Mouse (Mus musculus) heart, embryonic 11.5 days (tissue): ENCODE data around the gene Baz2a. TPM values are rescaled to one million over a fixed set of nuclear protein-coding genes. Genes with fewer than 3 reads are reported as not detected.
"Not testable (repeated sequence)": the region's sequence is repeated elsewhere in the genome, so short reads cannot be mapped to it uniquely, and the experiment has no call there.

ENCODE experiments used
- ATAC-seq: fragments of 200-750 bp; cut with Nextera tagmentation; replicated peaks from 2 replicates; pipeline ENCODE4 v1.8.0; 2017; ENCODE audit warnings: moderate library complexity; ENCODE audit not compliant: insufficient number of reproducible peaks, low FRiP score, low TSS enrichment
- H3K27ac ChIP-seq: fragments of 300-500 bp; sonication (generic); 2 replicates; pipeline ENCODE4 v1.5.1; 2014; ENCODE audit warnings: mild to moderate bottlenecking, low read depth, low read length
- H3K27me3 ChIP-seq: fragments of 300-500 bp; sonication (generic); 2 replicates; pipeline ENCODE4 v1.6.1; 2014; ENCODE audit warnings: mild to moderate bottlenecking, low read length, mixed read lengths; ENCODE audit not compliant: control insufficient read depth, insufficient read depth
- H3K36me3 ChIP-seq: fragments of 300-500 bp; sonication (generic); 2 replicates; pipeline ENCODE4 v1.6.1; 2014; ENCODE audit warnings: mild to moderate bottlenecking, low read length, moderate library complexity, mixed read lengths; ENCODE audit not compliant: control insufficient read depth, insufficient read depth
- H3K4me1 ChIP-seq: fragments of 300-500 bp; sonication (generic); 2 replicates; pipeline ENCODE4 v1.6.1; 2014; ENCODE audit warnings: low read length; ENCODE audit not compliant: control insufficient read depth, insufficient read depth
- H3K4me2 ChIP-seq: fragments of 300-500 bp; sonication (generic); 2 replicates; pipeline ENCODE4 v1.6.1; 2014; ENCODE audit warnings: mild to moderate bottlenecking, moderate library complexity
- H3K4me3 ChIP-seq: fragments of 300-500 bp; sonication (generic); 2 replicates; pipeline ENCODE4 v1.5.1; 2014; ENCODE audit warnings: low read depth, low read length
- H3K9ac ChIP-seq: fragments of 300-500 bp; sonication (generic); 2 replicates; pipeline ENCODE4 v1.6.1; 2014; ENCODE audit warnings: mild to moderate bottlenecking, low read depth, low read length, moderate library complexity
- H3K9me3 ChIP-seq: fragments of 300-500 bp; sonication (generic); replicated peaks from 2 replicates; pipeline ENCODE4 v1.6.1; 2016; ENCODE audit warnings: low read length; ENCODE audit not compliant: control insufficient read depth
- WGBS: fragments of 180-500 bp; shearing (Covaris S2); extraction: QIAGEN DNeasy Blood & Tissue Kit; methylation state at CpG from one replicate; pipeline ENCODE4 v1.1.7; 2014; ENCODE audit not compliant: insufficient replicate concordance; 5-methylcytosine and 5-hydroxymethylcytosine counted together
- polyA plus RNA-seq: library from polyadenylated mRNA; unstranded; fragments of >200 nt; fragmentation: Nextera tagmentation; extraction: Ambion mirVana; gene quantifications from 2 replicates; pipeline ENCODE4 v1.2.1, GENCODE M21; 2014

Gene Baz2a
- polyA plus RNA-seq, 1 experiment from 2014 or later, result 21.7 TPM

- H3K9me3 ChIP-seq, result no peaks in the 10 kb centered on the region
- no peaks in the 10 kb centered on the region for H3K27me3 ChIP-seq
- H3K9ac ChIP-seq, result no peak overlapping the region
- no peak overlapping the region for H3K27ac ChIP-seq
- 78% methylated on average over 3 of the region's 3 CpGs for WGBS
- H3K4me1 ChIP-seq, result peaks cover 13% of the 10 kb centered on the region; the same call in 1 of the 2 replicates
- H3K4me2 ChIP-seq, result no peak overlapping the region
- ATAC-seq, result no peak
- no peak overlapping the region for H3K4me3 ChIP-seq
- no peaks in the 10 kb centered on the region; the same call in 1 of the 2 replicates for H3K36me3 ChIP-seq
Measured at GRCm38 (mm10) chr10:128153978-128154377, 62.6 kb downstream of the Baz2a start.

GRCm38 (mm10) chr10:128165726-128166125 lies 74.3 kb downstream of the Baz2a start:
- not testable (repeated sequence) for H3K4me1 ChIP-seq, H3K27ac ChIP-seq, H3K9ac ChIP-seq, H3K27me3 ChIP-seq, H3K36me3 ChIP-seq, H3K4me2 ChIP-seq, ATAC-seq, H3K9me3 ChIP-seq, H3K4me3 ChIP-seq
- 72% methylated on average over 2 of the region's 3 CpGs for WGBS

GRCm38 (mm10) chr10:128167091-128167490 lies 75.7 kb downstream of the Baz2a start:
- H3K36me3 ChIP-seq, result 0 out of 2 replicates have a peak, but pooled peaks cover 2% of the 10 kb centered on the region
- H3K9me3 ChIP-seq, result no peaks in the 10 kb centered on the region
- no peak overlapping the region for H3K4me3 ChIP-seq
- no peak overlapping the region for H3K4me2 ChIP-seq
- no peak overlapping the region for H3K9ac ChIP-seq
- no peak overlapping the region for H3K27ac ChIP-seq
- 36% methylated on average over 6 of the region's 6 CpGs for WGBS
- ATAC-seq, result no peak; the same call in 1 of the 2 replicates
- 0 out of 2 replicates have a peak, but pooled peaks cover 3% of the 10 kb centered on the region for H3K4me1 ChIP-seq
- H3K27me3 ChIP-seq, result no peaks in the 10 kb centered on the region

- ATAC-seq, H3K4me3 ChIP-seq, H3K27me3 ChIP-seq, H3K27ac ChIP-seq, H3K9me3 ChIP-seq, H3K4me2 ChIP-seq, H3K36me3 ChIP-seq, H3K9ac ChIP-seq: not testable (repeated sequence)
- H3K4me1 ChIP-seq, result peaks cover 16% of the 10 kb centered on the region
- 92% methylated on average over 10 of the region's 10 CpGs for WGBS
Measured at GRCm38 (mm10) chr10:128171348-128171747, 80.0 kb downstream of the Baz2a start.

GRCm38 (mm10) chr10:128175302-128175701 lies 83.9 kb downstream of the Baz2a start:
- Histone ChIP-seq H3K36me3 (no peaks in the 10 kb centered on the region), H3K4me3 (peak overlapping the region; percentile 69), H3K4me2 (peak overlapping the region; percentile 85), H3K27me3 (no peaks in the 10 kb centered on the region), H3K9ac (peak overlapping the region; percentile 75), H3K4me1 (peaks cover 18% of the 10 kb centered on the region), H3K27ac (peak overlapping the region; percentile 91), H3K9me3 (no peaks in the 10 kb centered on the region)
- WGBS, result 10% methylated on average over 3 of the region's 3 CpGs
- ATAC-seq, result no peak

GRCm38 (mm10) chr10:128175996-128176755 lies 84.8 kb downstream of the Baz2a start:
- peak overlapping the region; percentile 75 for H3K9ac ChIP-seq
- peak overlapping the region; percentile 85 for H3K4me2 ChIP-seq
- peak overlapping the region; percentile 91 for H3K27ac ChIP-seq
- no peaks in the 10 kb centered on the region for H3K9me3 ChIP-seq
- peak; percentile 84 for ATAC-seq
- H3K4me1 ChIP-seq, result peaks cover 18% of the 10 kb centered on the region
- no peaks in the 10 kb centered on the region for H3K27me3 ChIP-seq
- WGBS, result under 1% methylated on average over 17 of the region's 17 CpGs
- H3K4me3 ChIP-seq, result peak overlapping the region; percentile 69
- no peaks in the 10 kb centered on the region for H3K36me3 ChIP-seq

GRCm38 (mm10) chr10:128177316-128177715 lies 85.9 kb downstream of the Baz2a start:
- Histone ChIP-seq H3K4me3 (no peak overlapping the region), H3K4me2 (no peak overlapping the region), H3K9ac (no peak overlapping the region), H3K27ac (no peak overlapping the region), H3K27me3 (no peaks in the 10 kb centered on the region), H3K9me3 (no peaks in the 10 kb centered on the region), H3K4me1 (peaks cover 18% of the 10 kb centered on the region), H3K36me3 (no peaks in the 10 kb centered on the region)
- 74% methylated on average over 4 of the region's 4 CpGs for WGBS
- no peak for ATAC-seq
